Mouse (Mus musculus) cerebellum, adult 18-20 months (tissue): ENCODE measurements at regions not wholly inside any gene's neighbourhood (a gene's known extent, or its start where the extent isn't known, plus 50 kb on each side); places are given as distances from the start of the nearest gene placed in this dataset.

Experiments
- DNase-seq, 2 experiments: peaks; one replicate each; pipeline ENCODE4 v3.0.0; 2021

GRCm38 (mm10) chr1:138908860-138909259 lies 52.2 kb upstream of the 2310009B15Rik start:
- DNase-seq, result no peak

- no peak for DNase-seq
These were observed 53.0 kb upstream of the 2310009B15Rik start for GRCm38 (mm10) chr1:138909654-138910053.

GRCm38 (mm10) chr1:138912156-138912616 lies 51.0 kb upstream of the Dennd1b start:
- peak in 1 of 2 experiments; percentile 3 for DNase-seq

- no peak for DNase-seq
These were observed 50.3 kb upstream of the Dennd1b start for GRCm38 (mm10) chr1:138912928-138913327.

- DNase-seq, result no peak
These were observed 49.8 kb upstream of the Dennd1b start for GRCm38 (mm10) chr1:138913428-138913827.
